Mouse (Mus musculus): ENCODE results near the gene Gnb2.
A peak's percentile ranks its signal among the peaks of the same experiment; 100 is the strongest.

The Gnb2 gene

GRCm38 (mm10) chr5:137533117-137533827, at the start of gene Gnb2, which contains the start of gene Epo:
Gene Gnb2, minus strand, starts transcription at chr5:137533510.
Gene Epo, minus strand, starts transcription at chr5:137533242.
- peak; percentile 97 to 98 for DNase-seq

- no peak for DNase-seq
These were observed 49.4 kb upstream of the Gnb2 start for GRCm38 (mm10) chr5:137582702-137583101.

GRCm38 (mm10) chr5:137580246-137580645, 46.9 kb upstream of the Gnb2 start:
- DNase-seq, result no peak

GRCm38 (mm10) chr5:137574470-137574901, 41.2 kb upstream of the Gnb2 start:
- no peak for DNase-seq

- DNase-seq, result no peak
These were observed 37.6 kb upstream of the Gnb2 start for GRCm38 (mm10) chr5:137570691-137571586.

- DNase-seq, result no peak
These were observed 36.9 kb upstream of the Gnb2 start for GRCm38 (mm10) chr5:137570181-137570580.

GRCm38 (mm10) chr5:137569665-137570064, 36.4 kb upstream of the Gnb2 start, which contains the start of gene Tfr2:
Gene Tfr2, plus strand, starts transcription at chr5:137569840.
- peak; percentile 56 to 69 for DNase-seq

GRCm38 (mm10) chr5:137569031-137569430, 35.7 kb upstream of the Gnb2 start:
- no peak for DNase-seq

- no peak for DNase-seq
These were observed 35.0 kb upstream of the Gnb2 start for GRCm38 (mm10) chr5:137568223-137568798.

GRCm38 (mm10) chr5:137566416-137566815, 33.1 kb upstream of the Gnb2 start:
- DNase-seq, result no peak

- DNase-seq, result no peak
These were observed 32.4 kb upstream of the Gnb2 start for GRCm38 (mm10) chr5:137565744-137566143.

- DNase-seq, result no peak
These were observed 29.7 kb upstream of the Gnb2 start for GRCm38 (mm10) chr5:137562965-137563364.

- DNase-seq, result no peak
These were observed 28.2 kb upstream of the Gnb2 start for GRCm38 (mm10) chr5:137561556-137561955.

- DNase-seq, result no peak
These were observed 20.6 kb upstream of the Gnb2 start for GRCm38 (mm10) chr5:137553898-137554297.

GRCm38 (mm10) chr5:137553411-137553837, 20.1 kb upstream of the Gnb2 start, which contains the start of gene Actl6b:
Gene Actl6b, plus strand, starts transcription at chr5:137553517.
- no peak for DNase-seq

- no peak for DNase-seq
These were observed 19.7 kb upstream of the Gnb2 start for GRCm38 (mm10) chr5:137553000-137553399.

- no peak for DNase-seq
These were observed 17.8 kb upstream of the Gnb2 start for GRCm38 (mm10) chr5:137551119-137551518.

- no peak for DNase-seq
These were observed 16.5 kb upstream of the Gnb2 start for GRCm38 (mm10) chr5:137549840-137550239.

- no peak for DNase-seq
These were observed 12.3 kb upstream of the Gnb2 start for GRCm38 (mm10) chr5:137545596-137545995.

GRCm38 (mm10) chr5:137544926-137545325, 11.6 kb upstream of the Gnb2 start:
- DNase-seq, result no peak

GRCm38 (mm10) chr5:137541768-137542540, 8.6 kb upstream of the Gnb2 start:
- DNase-seq, result no peak

GRCm38 (mm10) chr5:137540991-137541390, 7.7 kb upstream of the Gnb2 start:
- no peak for DNase-seq
